8 mouse cellular contexts compared by ENCODE assay signal in the genomic region with DNA sequence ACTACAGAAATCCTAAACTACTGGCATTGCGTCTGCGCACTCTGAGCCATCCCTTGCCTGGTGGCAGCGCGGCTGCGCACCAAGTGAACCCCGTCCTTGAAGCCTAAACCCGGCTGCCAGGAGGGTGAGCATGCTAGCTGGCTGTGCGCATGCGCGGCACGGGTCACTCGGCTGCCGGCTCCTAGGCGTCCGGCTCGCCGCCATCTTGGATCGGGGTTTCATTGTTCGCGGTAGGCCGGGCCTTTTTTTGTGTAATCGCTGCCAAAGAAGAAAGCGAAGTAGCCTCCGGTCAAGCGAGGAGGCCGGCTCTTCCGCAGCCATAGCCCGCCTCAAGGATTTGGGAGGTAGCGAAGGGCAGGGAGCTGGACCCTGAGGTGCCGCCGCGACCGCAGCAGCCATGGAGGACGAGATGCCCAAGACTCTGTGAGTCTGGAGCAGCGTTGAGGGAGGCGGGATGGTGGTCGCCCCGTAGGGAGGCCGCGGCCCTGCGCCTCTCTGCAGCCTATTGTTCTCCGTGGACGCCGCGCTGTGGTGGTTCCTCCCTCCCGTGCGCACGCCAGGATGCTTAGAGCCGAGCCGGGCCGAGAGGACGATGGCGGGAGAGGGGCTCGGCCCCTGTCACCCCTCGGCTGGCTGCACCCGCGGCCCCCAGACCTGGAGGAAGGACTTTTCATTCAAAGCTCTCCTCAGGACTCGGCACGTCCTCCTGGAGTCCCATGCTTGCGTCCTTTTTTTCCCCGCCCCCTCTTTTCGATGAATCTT. TPM values are rescaled to one million over a fixed set of nuclear protein-coding genes. Genes with fewer than 3 reads are reported as not detected.
DNase-seq lines count a peak whose midpoint lies in the region; ATAC-seq lines count a peak whose summit lies in the region.

A gene (plus strand): TSS at position 120 of the 762 bp plus-strand sequence.

- peaks cover 6% of the 10 kb centered on the region for H3K4me1 ChIP-seq in lung, embryonic 16.5 days (replicated peaks; ENCODE audit: control insufficient read depth, insufficient read depth, low read length)

- H3K9me3 ChIP-seq in lung, embryonic 16.5 days (ENCODE audit: control insufficient read depth, low read length): no peaks in the 10 kb centered on the region

- WGBS in lung, embryonic 16.5 days: under 1% methylated on average over 49 of the region's 62 CpGs

- H3K27ac ChIP-seq in lung, embryonic 16.5 days (ENCODE audit: low read length): peak within 1 kb of the TSS; percentile 100

- peak within 1 kb of the TSS; percentile 73 for H3K4me2 ChIP-seq in lung, embryonic 16.5 days (ENCODE audit: low read depth, low read length)

- ATAC-seq in hematopoietic stem cell, adult 5-6 weeks (replicated peaks in 1 of 2; ENCODE audit: insufficient read depth in 1 of 2, low FRiP score in 2 of 2, low TSS enrichment in 1 of 2, low read depth in 1 of 2, poor library complexity in 2 of 2, severe bottlenecking in 2 of 2): peak; percentile 94 to 96
- ATAC-seq in lung, embryonic 16.5 days (ENCODE audit: low read depth): peak; percentile 97

- H3K4me3 ChIP-seq in lung, embryonic 16.5 days (ENCODE audit: low read length): peak within 1 kb of the TSS; percentile 80

- H3K27me3 ChIP-seq in lung, embryonic 16.5 days (ENCODE audit: control insufficient read depth, insufficient read depth, low read depth, low read length): no peaks in the 10 kb centered on the region

- peak; percentile 90 for DNase-seq in MEL-GATA-1-ER (ENCODE audit: extremely low read depth, low read depth)
- peak; percentile 95 for DNase-seq in cerebellum, adult 8-10 months
- DNase-seq in forelimb bud, embryonic 11.5 days (ENCODE audit: low read depth, low spot score): peak; percentile 98
- peak; percentile 85 for DNase-seq in layer of hippocampus, adult 9-10 months (ENCODE audit: low spot score)
- peak; percentile 88 for DNase-seq in ovary, postnatal 10 days (ENCODE audit: low spot score)
- DNase-seq in thymus, postnatal 10 days (ENCODE audit: low spot score in 2 of 2): peak; percentile 97

- peaks cover 5% of the 10 kb centered on the region; the same call in 1 of the 2 replicates for H3K36me3 ChIP-seq in lung, embryonic 16.5 days (ENCODE audit: control insufficient read depth, insufficient read depth, low read length)

- H3K9ac ChIP-seq in lung, embryonic 16.5 days (ENCODE audit: low read length): peak within 1 kb of the TSS; percentile 95

RNA-seq across cellular contexts. Expression of the gene that starts here (rescaled TPM):
- 129 and 187 TPM in 2 replicates for total RNA-seq in hematopoietic stem cell, adult 5-6 weeks (2017)
- polyA plus RNA-seq in lung, embryonic 16.5 days (2015; fragmentation: Nextera tagmentation; extraction: Ambion mirVana): 176 and 177 TPM in 2 replicates

Comparison
In these comparisons a context has a peak if more than half of its experiments do, and no peak if none do; other contexts are left out.
1. Peak in every context shown above with its lines: DNase-seq, ATAC-seq, H3K4me3 ChIP-seq and H3K27ac ChIP-seq.